Mouse (Mus musculus): ENCODE results near the gene Slc30a10. TPM values are rescaled to one million over a fixed set of nuclear protein-coding genes. Genes with fewer than 3 reads are reported as not detected.

The Slc30a10 gene
- polyA plus RNA-seq, 1 experiment = not detected

- Histone ChIP-seq H3ac (ENCODE audit: control insufficient read depth, insufficient read length) (no peak overlapping the region), H3K27me3 (ENCODE audit: control insufficient read depth, insufficient read depth, insufficient read length) (no peaks in the 10 kb centered on the region), H3K36me3 (ENCODE audit: control insufficient read depth, insufficient read depth) (no peaks in the 10 kb centered on the region), H3K4me3 (no peak overlapping the region), H3K79me2 (ENCODE audit: control insufficient read depth, insufficient read depth) (no peaks in the 10 kb centered on the region), H3K4me2 (ENCODE audit: low read depth) (no peak overlapping the region)
- TF ChIP-seq REST (IDR thresholded peaks at IDR 0.05; ENCODE audit: insufficient read depth, insufficient read length) (no peak), POLR2A (IDR thresholded peaks at IDR 0.05; ENCODE audit: insufficient read length, low read depth) (no peak), TCF12 (IDR thresholded peaks at IDR 0.05; ENCODE audit: insufficient read depth, poor library complexity, severe bottlenecking) (no peak), USF1 (IDR thresholded peaks at IDR 0.05; ENCODE audit: low read depth) (no peak), CEBPB (IDR thresholded peaks at IDR 0.05; ENCODE audit: insufficient read depth, poor library complexity, severe bottlenecking) (no peak), MAX (IDR thresholded peaks at IDR 0.05; ENCODE audit: low read depth) (no peak), MYOD1 (IDR thresholded peaks at IDR 0.05; ENCODE audit: control insufficient read depth in 1 of 3, insufficient read length in 2 of 3, low read depth in 2 of 3) (no peak), POLR2AphosphoS2 (IDR thresholded peaks at IDR 0.05; ENCODE audit: insufficient read length, low read depth) (no peak), MYOG (IDR thresholded peaks at IDR 0.05; ENCODE audit: control insufficient read depth in 1 of 3, insufficient read depth in 1 of 3, insufficient read length in 2 of 3, low read depth in 2 of 3) (no peak), SRF (IDR thresholded peaks at IDR 0.05; ENCODE audit: control insufficient read depth, insufficient read length, low read depth) (no peak), TCF3 (IDR thresholded peaks at IDR 0.05; ENCODE audit: insufficient read length, low read depth) (no peak), E2F4 (IDR thresholded peaks at IDR 0.05; ENCODE audit: insufficient read depth) (no peak)
Observed at GRCm38 (mm10) chr1:185516041-185516440, 61.4 kb downstream of the Slc30a10 start.

GRCm38 (mm10) chr1:185517566-185517965, 62.9 kb downstream of the Slc30a10 start:
- H3ac ChIP-seq (ENCODE audit: control insufficient read depth, insufficient read length) = no peak overlapping the region
- no peaks in the 10 kb centered on the region for H3K79me2 ChIP-seq (ENCODE audit: control insufficient read depth, insufficient read depth)
- TF ChIP-seq SRF (IDR thresholded peaks at IDR 0.05; ENCODE audit: control insufficient read depth, insufficient read length, low read depth) (no peak), POLR2A (IDR thresholded peaks at IDR 0.05; ENCODE audit: insufficient read length, low read depth) (no peak), MYOG (IDR thresholded peaks at IDR 0.05; ENCODE audit: control insufficient read depth in 1 of 3, insufficient read depth in 1 of 3, insufficient read length in 2 of 3, low read depth in 2 of 3) (no peak), MAX (IDR thresholded peaks at IDR 0.05; ENCODE audit: low read depth) (no peak), POLR2AphosphoS2 (IDR thresholded peaks at IDR 0.05; ENCODE audit: insufficient read length, low read depth) (no peak), CEBPB (IDR thresholded peaks at IDR 0.05; ENCODE audit: insufficient read depth, poor library complexity, severe bottlenecking) (no peak), USF1 (IDR thresholded peaks at IDR 0.05; ENCODE audit: low read depth) (no peak), TCF3 (IDR thresholded peaks at IDR 0.05; ENCODE audit: insufficient read length, low read depth) (no peak), TCF12 (IDR thresholded peaks at IDR 0.05; ENCODE audit: insufficient read depth, poor library complexity, severe bottlenecking) (no peak), E2F4 (IDR thresholded peaks at IDR 0.05; ENCODE audit: insufficient read depth) (no peak), MYOD1 (IDR thresholded peaks at IDR 0.05; ENCODE audit: control insufficient read depth in 1 of 3, insufficient read length in 2 of 3, low read depth in 2 of 3) (no peak), REST (IDR thresholded peaks at IDR 0.05; ENCODE audit: insufficient read depth, insufficient read length) (no peak)
- no peak overlapping the region for H3K4me2 ChIP-seq (ENCODE audit: low read depth)
- no peak overlapping the region for H3K4me3 ChIP-seq
- H3K27me3 ChIP-seq (ENCODE audit: control insufficient read depth, insufficient read depth, insufficient read length) = no peaks in the 10 kb centered on the region
- no peaks in the 10 kb centered on the region for H3K36me3 ChIP-seq (ENCODE audit: control insufficient read depth, insufficient read depth)

Other genes starting within 250 kb of the Slc30a10 start
- 16.2 TPM for gene Iars2, start 125.5 kb upstream of the Slc30a10 start, polyA plus RNA-seq (2012; fragmentation: generic; extraction: Trizol)
- 20.0 TPM for gene Bpnt1, start 122.7 kb upstream of the Slc30a10 start, polyA plus RNA-seq (2012; fragmentation: generic; extraction: Trizol)
- 94.5 TPM for gene Eprs, start 91.8 kb upstream of the Slc30a10 start, polyA plus RNA-seq (2012; fragmentation: generic; extraction: Trizol)